ENCODE assay signal across 9 mouse cellular contexts in genomic region chr19:6933102-6933435, GRCm38 (mm10). TPM values are rescaled to one million over a fixed set of nuclear protein-coding genes. Genes with fewer than 3 reads are reported as not detected.
DNase-seq lines count a peak whose midpoint lies in the region; ATAC-seq and TF ChIP-seq lines count a peak whose summit lies in the region.
"Had no signal": no experiment of that assay in that cellular context is flagged by ENCODE, and none has a peak within 500 bp of the region (broad histone marks: within the 10 kb centered on the region; RNA-seq: fewer than 3 reads in every experiment).

No protein-coding gene starts in this region.

- H3K27ac ChIP-seq in heart, embryonic 16.5 days (ENCODE audit: low read length), result no peak overlapping the region
- no peak overlapping the region for H3K27ac ChIP-seq in embryonic facial prominence, embryonic 14.5 days (replicated peaks; ENCODE audit: low read depth, low read length)
- no peak overlapping the region for H3K27ac ChIP-seq in limb, embryonic 11.5 days (replicated peaks; ENCODE audit: low read depth, low read length)

- WGBS in heart, embryonic 16.5 days, result 29% methylated on average over 4 of the region's 4 CpGs
- WGBS in embryonic facial prominence, embryonic 14.5 days, result 24% methylated on average over 4 of the region's 4 CpGs
- 18% methylated on average over 4 of the region's 4 CpGs for WGBS in limb, embryonic 11.5 days

- peak overlapping the region; percentile 80 for H3K4me2 ChIP-seq in heart, embryonic 16.5 days (ENCODE audit: low read depth, low read length)
- peak overlapping the region; percentile 61 for H3K4me2 ChIP-seq in embryonic facial prominence, embryonic 14.5 days (ENCODE audit: low read depth, low read length)
- no peak overlapping the region for H3K4me2 ChIP-seq in limb, embryonic 11.5 days (ENCODE audit: low read depth, severe bottlenecking)

- no peak for DNase-seq in heart, adult 9 months (ENCODE audit: low spot score in 2 of 2)
- no peak for DNase-seq in embryonic facial prominence, embryonic 14.5 days (ENCODE audit: low spot score)
- no peak for DNase-seq in limb, embryonic 11.5 days (ENCODE audit: low spot score)
- DNase-seq in spleen, postnatal 4 days (ENCODE audit: low spot score in 2 of 2), result no peak
- DNase-seq in cerebellum, adult 11-12 months, result no peak
- no peak for DNase-seq in kidney, postnatal 10 days

- no peak for ATAC-seq in heart, embryonic 16.5 days (replicated peaks; ENCODE audit: extremely low read depth, insufficient read depth, low FRiP score)
- no peak for ATAC-seq in embryonic facial prominence, embryonic 14.5 days (ENCODE audit: low read depth)
- no peak for ATAC-seq in limb, embryonic 11.5 days (ENCODE audit: insufficient number of reproducible peaks, low FRiP score, low TSS enrichment, low read depth)

- no peak for TF ChIP-seq CTCF in E14TG2a.4 (conservative IDR thresholded peaks at IDR 0.05; ENCODE audit: low read length)

- H3K36me3 ChIP-seq in heart, embryonic 16.5 days (ENCODE audit: control insufficient read depth, insufficient read depth), result no peaks in the 10 kb centered on the region
- no peaks in the 10 kb centered on the region for H3K36me3 ChIP-seq in E14TG2a.4 (ENCODE audit: insufficient read depth, low read length)
- no peaks in the 10 kb centered on the region for H3K36me3 ChIP-seq in embryonic facial prominence, embryonic 14.5 days (ENCODE audit: control insufficient read depth, insufficient read depth, low read length)
- no peaks in the 10 kb centered on the region for H3K36me3 ChIP-seq in limb, embryonic 11.5 days (ENCODE audit: control insufficient read depth, insufficient read depth, low read length)

- peak overlapping the region; percentile 48; the same call in 1 of the 2 replicates for H3K4me3 ChIP-seq in heart, embryonic 16.5 days (ENCODE audit: low read length)
- H3K4me3 ChIP-seq in E14TG2a.4 (replicated peaks; ENCODE audit: low read length), result peak overlapping the region; percentile 77
- peak overlapping the region; percentile 37 for H3K4me3 ChIP-seq in embryonic facial prominence, embryonic 14.5 days (ENCODE audit: low read depth, low read length)
- peak overlapping the region; percentile 26 for H3K4me3 ChIP-seq in limb, embryonic 11.5 days (ENCODE audit: low read depth, low read length)

- H3K4me1 ChIP-seq in heart, embryonic 16.5 days (ENCODE audit: control insufficient read depth, insufficient read depth, low read length), result peaks cover 10% of the 10 kb centered on the region
- H3K4me1 ChIP-seq in E14TG2a.4 (replicated peaks; ENCODE audit: low read depth, low read length), result peaks cover 59% of the 10 kb centered on the region
- peaks cover 6% of the 10 kb centered on the region; the same call in 1 of the 2 replicates for H3K4me1 ChIP-seq in embryonic facial prominence, embryonic 14.5 days (ENCODE audit: control insufficient read depth, insufficient read depth, low read length)
- peaks cover 8% of the 10 kb centered on the region for H3K4me1 ChIP-seq in limb, embryonic 11.5 days (ENCODE audit: control insufficient read depth, insufficient read depth, low read length)

- H3K9me3 ChIP-seq in heart, embryonic 16.5 days (replicated peaks; ENCODE audit: control insufficient read depth, low read length), result no peaks in the 10 kb centered on the region
- H3K9me3 ChIP-seq in E14TG2a.4 (ENCODE audit: low read length), result no peaks in the 10 kb centered on the region
- no peaks in the 10 kb centered on the region for H3K9me3 ChIP-seq in embryonic facial prominence, embryonic 14.5 days (ENCODE audit: control insufficient read depth, low read length)
- no peaks in the 10 kb centered on the region for H3K9me3 ChIP-seq in limb, embryonic 11.5 days (ENCODE audit: control insufficient read depth, low read length)

- peaks cover 53% of the 10 kb centered on the region for H3K27me3 ChIP-seq in heart, embryonic 16.5 days (ENCODE audit: control insufficient read depth, insufficient read depth, low read length)
- peaks cover 47% of the 10 kb centered on the region for H3K27me3 ChIP-seq in E14TG2a.4 (ENCODE audit: insufficient read depth, low read length)
- peaks cover 76% of the 10 kb centered on the region for H3K27me3 ChIP-seq in embryonic facial prominence, embryonic 14.5 days (replicated peaks; ENCODE audit: control insufficient read depth, insufficient read depth, low read length)
- H3K27me3 ChIP-seq in limb, embryonic 11.5 days (ENCODE audit: control insufficient read depth, insufficient read depth, low read length), result peaks cover 69% of the 10 kb centered on the region

- H3K9ac ChIP-seq in heart, embryonic 16.5 days (ENCODE audit: low read length), result no peak overlapping the region; the same call in 1 of the 2 replicates
- H3K9ac ChIP-seq in embryonic facial prominence, embryonic 14.5 days (ENCODE audit: low read depth, low read length), result no peak overlapping the region
- H3K9ac ChIP-seq in limb, embryonic 11.5 days (ENCODE audit: low read length), result no peak overlapping the region

RNA-seq across cellular contexts. Expression of gene Kcnk4, which starts 1.2 kb away (rescaled TPM):
- polyA plus RNA-seq in heart, embryonic 16.5 days (2015; fragmentation: Nextera tagmentation; extraction: Ambion mirVana), result 0.50 and 0.95 TPM in 2 replicates
- polyA plus RNA-seq in embryonic facial prominence, embryonic 14.5 days (2014; fragmentation: Nextera tagmentation; extraction: Ambion mirVana), result 1.0 and 1.6 TPM in 2 replicates
- 0.24 and 0.31 TPM in 2 replicates for polyA plus RNA-seq in limb, embryonic 11.5 days (2014; fragmentation: Nextera tagmentation; extraction: Ambion mirVana)
- polyA plus RNA-seq: large intestine, adult 2 months had no signal

RNA-seq across cellular contexts. Expression of gene Catsperz, which starts 7.9 kb away (rescaled TPM):
- 2.8 and 3.9 TPM in 2 replicates for polyA plus RNA-seq in heart, embryonic 16.5 days (2015; fragmentation: Nextera tagmentation; extraction: Ambion mirVana)
- polyA plus RNA-seq in embryonic facial prominence, embryonic 14.5 days (2014; fragmentation: Nextera tagmentation; extraction: Ambion mirVana), result 3.4 and 4.8 TPM in 2 replicates
- polyA plus RNA-seq in limb, embryonic 11.5 days (2014; fragmentation: Nextera tagmentation; extraction: Ambion mirVana), result 0.71 and 1.3 TPM in 2 replicates

RNA-seq across cellular contexts. Expression of gene Bad, which starts 8.6 kb away (rescaled TPM):
- polyA plus RNA-seq in heart, embryonic 16.5 days (2015; fragmentation: Nextera tagmentation; extraction: Ambion mirVana), result 58.4 and 59.2 TPM in 2 replicates
- polyA plus RNA-seq in embryonic facial prominence, embryonic 14.5 days (2014; fragmentation: Nextera tagmentation; extraction: Ambion mirVana), result 70.7 and 83.3 TPM in 2 replicates
- 50.2 and 51.7 TPM in 2 replicates for polyA plus RNA-seq in limb, embryonic 11.5 days (2014; fragmentation: Nextera tagmentation; extraction: Ambion mirVana)

RNA-seq across cellular contexts. Expression of gene Gpr137, which starts 9.2 kb away (rescaled TPM):
- polyA plus RNA-seq in heart, embryonic 16.5 days (2015; fragmentation: Nextera tagmentation; extraction: Ambion mirVana), result 20.8 and 22.3 TPM in 2 replicates
- polyA plus RNA-seq in embryonic facial prominence, embryonic 14.5 days (2014; fragmentation: Nextera tagmentation; extraction: Ambion mirVana), result 29.7 and 35.0 TPM in 2 replicates
- polyA plus RNA-seq in limb, embryonic 11.5 days (2014; fragmentation: Nextera tagmentation; extraction: Ambion mirVana), result 19.1 and 22.6 TPM in 2 replicates

RNA-seq across cellular contexts. Expression of gene Esrra, which starts 11.5 kb away (rescaled TPM):
- polyA plus RNA-seq in heart, embryonic 16.5 days (2015; fragmentation: Nextera tagmentation; extraction: Ambion mirVana), result 43.4 and 48.2 TPM in 2 replicates
- 4.7 and 4.8 TPM in 2 replicates for polyA plus RNA-seq in embryonic facial prominence, embryonic 14.5 days (2014; fragmentation: Nextera tagmentation; extraction: Ambion mirVana)
- 1.9 and 3.3 TPM in 2 replicates for polyA plus RNA-seq in limb, embryonic 11.5 days (2014; fragmentation: Nextera tagmentation; extraction: Ambion mirVana)

Comparison
In these comparisons a context has a peak if more than half of its experiments do, and no peak if none do; other contexts are left out.
1. H3K4me3 ChIP-seq: peak in every context shown above with its lines; median percentile 77 in E14TG2a.4; 48 in heart, embryonic 16.5 days; 37 in embryonic facial prominence, embryonic 14.5 days; 26 in limb, embryonic 11.5 days.